Mouse (Mus musculus) heart, embryonic 12.5 days (tissue): ENCODE results near the gene Lamb3. TPM values are rescaled to one million over a fixed set of nuclear protein-coding genes. Genes with fewer than 3 reads are reported as not detected.

Experiments
- ATAC-seq: fragments of 200-750 bp; cut with Nextera tagmentation; 2 replicates; pipeline ENCODE4 v1.8.0; 2017; ENCODE audit warnings: moderate TSS enrichment, moderate library complexity; ENCODE audit not compliant: insufficient number of reproducible peaks, low FRiP score
- H3K27ac ChIP-seq: fragments of 300-500 bp; sonication (generic); 2 replicates; pipeline ENCODE4 v1.5.1; 2016; ENCODE audit warnings: mild to moderate bottlenecking, moderate library complexity; ENCODE audit not compliant: poor library complexity, severe bottlenecking
- H3K27me3 ChIP-seq: fragments of 300-500 bp; sonication (generic); replicated peaks from 2 replicates; pipeline ENCODE4 v1.6.1; 2016; ENCODE audit warnings: mild to moderate bottlenecking, moderate library complexity
- H3K36me3 ChIP-seq: fragments of 300-500 bp; sonication (generic); 2 replicates; pipeline ENCODE4 v1.6.1; 2016; ENCODE audit warnings: mild to moderate bottlenecking, moderate library complexity
- H3K4me1 ChIP-seq: fragments of 300-500 bp; sonication (generic); replicated peaks from 2 replicates; pipeline ENCODE4 v1.6.1; 2016; ENCODE audit warnings: mild to moderate bottlenecking
- H3K4me2 ChIP-seq: fragments of 300-500 bp; sonication (generic); 2 replicates; pipeline ENCODE4 v1.6.1; 2016; ENCODE audit warnings: mild to moderate bottlenecking, moderate library complexity
- H3K4me3 ChIP-seq: fragments of 300-500 bp; sonication (generic); 2 replicates; pipeline ENCODE4 v1.5.1; 2016; ENCODE audit warnings: mild to moderate bottlenecking
- H3K9ac ChIP-seq: fragments of 300-500 bp; sonication (generic); 2 replicates; pipeline ENCODE4 v1.6.1; 2016; ENCODE audit warnings: mild to moderate bottlenecking, moderate library complexity
- H3K9me3 ChIP-seq: fragments of 300-500 bp; sonication (generic); replicated peaks from 2 replicates; pipeline ENCODE4 v1.6.1; 2016; ENCODE audit warnings: mild to moderate bottlenecking, moderate library complexity
- WGBS: fragments of 180-500 bp; shearing (Covaris S2); methylation state at CpG from one replicate; pipeline ENCODE4 v1.1.7; 2016; 5-methylcytosine and 5-hydroxymethylcytosine counted together
- polyA plus RNA-seq: library from polyadenylated mRNA; unstranded; fragments of >200 nt; fragmentation: Nextera tagmentation; extraction: Ambion mirVana; gene quantifications from 2 replicates; pipeline ENCODE4 v1.2.1, GENCODE M21; 2016

Gene Lamb3
- polyA plus RNA-seq, 1 experiment from 2014 or later = 2.3 TPM

GRCm38 (mm10) chr1:193263955-193264598, 56.6 kb downstream of the Lamb3 start, which contains the start of gene Hsd11b1:
Gene Hsd11b1, minus strand, starts transcription at chr1:193264075.
- Histone ChIP-seq H3K9ac (no peak within 1 kb of the TSS), H3K4me3 (no peak within 1 kb of the TSS), H3K36me3 (no peaks in the 10 kb centered on the region), H3K27ac (no peak within 1 kb of the TSS; the same call in 1 of the 2 replicates), H3K9me3 (no peaks in the 10 kb centered on the region), H3K4me1 (peaks cover 23% of the 10 kb centered on the region), H3K27me3 (no peaks in the 10 kb centered on the region), H3K4me2 (no peak within 1 kb of the TSS)
- 65% methylated on average over 5 of the region's 5 CpGs for WGBS
- no peak for ATAC-seq

GRCm38 (mm10) chr1:193265734-193266133, 58.2 kb downstream of the Lamb3 start:
- Histone ChIP-seq H3K27me3 (no peaks in the 10 kb centered on the region), H3K9ac (no peak overlapping the region), H3K36me3 (no peaks in the 10 kb centered on the region), H3K4me1 (peaks cover 23% of the 10 kb centered on the region), H3K4me2 (no peak overlapping the region), H3K27ac (no peak overlapping the region), H3K4me3 (no peak overlapping the region), H3K9me3 (no peaks in the 10 kb centered on the region)
- no peak for ATAC-seq

GRCm38 (mm10) chr1:193270965-193271763, 63.7 kb downstream of the Lamb3 start:
- 29% methylated on average over 6 of the region's 6 CpGs for WGBS
- peak overlapping the region; percentile 76 for H3K4me2 ChIP-seq
- H3K4me3 ChIP-seq = peak overlapping the region; percentile 53
- peaks cover 16% of the 10 kb centered on the region for H3K4me1 ChIP-seq
- peak overlapping the region; percentile 85 for H3K9ac ChIP-seq
- H3K9me3 ChIP-seq = no peaks in the 10 kb centered on the region
- peak overlapping the region; percentile 47; the same call in 1 of the 2 replicates for H3K27ac ChIP-seq
- no peak for ATAC-seq
- H3K36me3 ChIP-seq = no peaks in the 10 kb centered on the region
- no peaks in the 10 kb centered on the region for H3K27me3 ChIP-seq

DNA sequence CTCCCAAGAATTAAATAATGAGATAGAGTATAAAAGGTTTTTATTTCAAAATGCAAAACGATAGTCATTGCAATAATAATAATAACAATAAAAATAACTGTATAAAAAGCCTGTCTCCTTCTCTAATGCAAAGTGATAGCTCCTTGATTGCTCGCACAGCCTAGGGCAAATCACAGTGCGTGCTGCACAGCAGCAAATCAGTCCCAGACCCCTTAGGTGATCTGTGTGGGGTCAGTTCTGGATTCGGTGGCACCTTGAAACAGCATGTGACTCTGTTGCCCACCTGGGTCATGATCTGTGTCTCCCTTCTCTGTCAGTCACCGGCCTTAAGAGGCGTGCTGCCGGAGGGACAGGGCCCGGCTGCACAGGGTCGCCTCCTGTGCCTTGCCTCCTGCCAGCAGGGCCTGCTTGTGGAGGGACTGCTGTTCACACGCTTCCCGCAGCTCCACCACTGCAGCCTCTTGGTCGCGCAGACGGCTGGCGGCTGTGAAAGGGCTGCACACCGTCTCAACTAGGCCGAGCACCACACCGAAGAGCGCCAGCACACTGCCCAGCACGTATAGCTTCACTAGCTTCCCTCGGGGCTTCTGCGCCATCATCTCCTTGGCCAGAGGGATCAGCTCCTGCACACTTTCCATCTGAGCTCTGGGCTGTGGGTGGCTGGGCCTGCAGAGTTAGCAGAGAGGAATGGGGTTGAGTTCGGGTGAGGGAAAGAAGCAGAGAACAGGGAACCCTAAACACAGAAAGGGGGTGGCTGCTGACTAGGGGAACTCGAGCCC, 64.8 kb downstream of the Lamb3 start:
- Histone ChIP-seq H3K36me3 (no peaks in the 10 kb centered on the region), H3K27me3 (no peaks in the 10 kb centered on the region), H3K9me3 (no peaks in the 10 kb centered on the region), H3K9ac (peak overlapping the region; percentile 85), H3K4me2 (peak overlapping the region; percentile 76), H3K4me3 (peak overlapping the region; percentile 53), H3K27ac (peak overlapping the region; percentile 94), H3K4me1 (peaks cover 16% of the 10 kb centered on the region)
- peak; percentile 52 for ATAC-seq
- 11% methylated on average over 24 of the region's 24 CpGs for WGBS

- H3K9ac ChIP-seq = peak within 1 kb of the TSS; percentile 85
- peak within 1 kb of the TSS; percentile 94 for H3K27ac ChIP-seq
- H3K27me3 ChIP-seq = no peaks in the 10 kb centered on the region
- peaks cover 16% of the 10 kb centered on the region for H3K4me1 ChIP-seq
- ATAC-seq = peak; percentile 78
- H3K36me3 ChIP-seq = no peaks in the 10 kb centered on the region
- no peaks in the 10 kb centered on the region for H3K9me3 ChIP-seq
- peak within 1 kb of the TSS; percentile 76 for H3K4me2 ChIP-seq
- WGBS = under 1% methylated on average over 23 of the region's 23 CpGs
- H3K4me3 ChIP-seq = peak within 1 kb of the TSS; percentile 53
Measured at GRCm38 (mm10) chr1:193272916-193273601, 65.6 kb downstream of the Lamb3 start, which contains the start of gene G0s2. Gene G0s2, minus strand, starts transcription at chr1:193273217.

GRCm38 (mm10) chr1:193274407-193275071, 67.0 kb downstream of the Lamb3 start:
- Histone ChIP-seq H3K9me3 (no peaks in the 10 kb centered on the region), H3K4me3 (no peak overlapping the region), H3K27ac (no peak overlapping the region), H3K4me1 (peaks cover 24% of the 10 kb centered on the region), H3K36me3 (no peaks in the 10 kb centered on the region), H3K4me2 (no peak overlapping the region), H3K27me3 (no peaks in the 10 kb centered on the region), H3K9ac (no peak overlapping the region)
- WGBS = 73% methylated on average over 8 of the region's 8 CpGs
- ATAC-seq = no peak

GRCm38 (mm10) chr1:193278414-193279045, 71.0 kb downstream of the Lamb3 start:
- no peak for ATAC-seq
- H3K4me1 ChIP-seq = peaks cover 9% of the 10 kb centered on the region
- H3K9ac ChIP-seq = no peak overlapping the region
- no peaks in the 10 kb centered on the region for H3K9me3 ChIP-seq
- WGBS = 40% methylated on average over 6 of the region's 6 CpGs
- no peaks in the 10 kb centered on the region for H3K27me3 ChIP-seq
- H3K4me2 ChIP-seq = no peak overlapping the region
- no peak overlapping the region for H3K4me3 ChIP-seq
- no peaks in the 10 kb centered on the region for H3K36me3 ChIP-seq
- no peak overlapping the region for H3K27ac ChIP-seq

GRCm38 (mm10) chr1:193279492-193279891, 72.0 kb downstream of the Lamb3 start:
- Histone ChIP-seq H3K4me1 (peaks cover 8% of the 10 kb centered on the region; the same call in 1 of the 2 replicates), H3K27ac (no peak overlapping the region), H3K4me3 (no peak overlapping the region), H3K9ac (no peak overlapping the region), H3K27me3 (no peaks in the 10 kb centered on the region), H3K36me3 (no peaks in the 10 kb centered on the region), H3K9me3 (no peaks in the 10 kb centered on the region), H3K4me2 (no peak overlapping the region)
- no peak for ATAC-seq
- 79% methylated on average over 4 of the region's 4 CpGs for WGBS

DNA sequence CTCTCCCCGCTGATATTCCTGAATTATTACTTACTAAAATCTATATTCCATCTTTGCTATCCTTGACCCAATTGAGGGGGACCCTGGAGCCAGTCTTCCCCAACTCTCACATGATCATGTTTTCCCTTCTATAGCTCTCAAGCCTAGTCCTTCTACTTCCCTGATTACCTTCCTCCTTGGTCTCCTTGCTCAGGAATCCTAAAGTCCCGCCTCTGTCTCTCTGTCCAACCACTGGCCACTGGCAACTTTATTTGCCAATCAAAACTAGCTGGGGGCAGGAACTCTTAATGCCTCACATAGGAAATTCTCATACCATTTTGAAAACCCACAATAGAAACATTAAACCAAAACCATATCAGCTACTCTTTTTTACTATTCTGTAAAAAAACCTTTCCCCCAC, 73.8 kb downstream of the Lamb3 start:
- Histone ChIP-seq H3K4me3 (no peak overlapping the region), H3K27me3 (no peaks in the 10 kb centered on the region), H3K9me3 (no peaks in the 10 kb centered on the region), H3K9ac (no peak overlapping the region), H3K4me1 (peaks cover 8% of the 10 kb centered on the region; the same call in 1 of the 2 replicates), H3K4me2 (no peak overlapping the region), H3K27ac (no peak overlapping the region), H3K36me3 (no peaks in the 10 kb centered on the region)
- 86% methylated on average over 2 of the region's 2 CpGs for WGBS
- no peak for ATAC-seq

- H3K9ac ChIP-seq = no peak overlapping the region
- ATAC-seq = no peak
Measured at GRCm38 (mm10) chr1:193284228-193284779, 76.8 kb downstream of the Lamb3 start.

More at GRCm38 (mm10) chr1:193284228-193284779, 76.8 kb downstream of the Lamb3 start:
- Histone ChIP-seq H3K36me3 (no peaks in the 10 kb centered on the region), H3K4me1 (no peaks in the 10 kb centered on the region), H3K4me2 (no peak overlapping the region), H3K4me3 (no peak overlapping the region), H3K27ac (no peak overlapping the region), H3K27me3 (no peaks in the 10 kb centered on the region), H3K9me3 (no peaks in the 10 kb centered on the region)
- WGBS = 77% methylated on average over 7 of the region's 7 CpGs
